In the genomic region with DNA sequence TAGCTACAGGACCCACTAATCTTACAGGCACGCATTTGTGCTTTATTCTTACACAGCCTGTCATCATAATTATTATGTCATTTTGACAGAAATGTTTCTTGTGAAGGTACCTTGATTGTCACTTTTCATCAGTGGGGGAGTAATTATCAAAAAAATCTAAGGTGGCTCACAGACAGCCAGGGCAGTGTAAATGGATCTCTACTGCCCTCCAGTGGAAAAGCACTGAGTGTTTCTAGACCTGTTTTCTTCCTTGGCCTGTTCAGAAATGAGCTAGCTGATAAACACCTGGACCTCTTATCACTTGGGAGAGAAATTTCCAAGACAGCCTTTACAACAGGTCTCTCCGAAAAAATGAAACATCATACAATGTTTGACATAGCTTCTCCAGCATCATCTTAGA, we compare ENCODE assay signal across 9 mouse cellular contexts. TPM values are rescaled to one million over a fixed set of nuclear protein-coding genes. Genes with fewer than 3 reads are reported as not detected.
DNase-seq lines count a peak whose midpoint lies in the region; ATAC-seq and TF ChIP-seq lines count a peak whose summit lies in the region.
"Had no signal": no experiment of that assay in that cellular context is flagged by ENCODE, and none has a peak within 500 bp of the region (broad histone marks: within the 10 kb centered on the region; RNA-seq: fewer than 3 reads in every experiment).

No protein-coding gene starts in this region.

- H3K27me3 ChIP-seq in forebrain, embryonic 10.5 days (ENCODE audit: poor library complexity, severe bottlenecking) = no peaks in the 10 kb centered on the region
- H3K27me3 ChIP-seq in forebrain, embryonic 15.5 days = no peaks in the 10 kb centered on the region
- H3K27me3 ChIP-seq in limb, embryonic 11.5 days (ENCODE audit: control insufficient read depth, insufficient read depth, low read length) = no peaks in the 10 kb centered on the region
- H3K27me3 ChIP-seq in limb, embryonic 10.5 days (ENCODE audit: low read depth, poor library complexity, severe bottlenecking) = no peaks in the 10 kb centered on the region
- no peaks in the 10 kb centered on the region for H3K27me3 ChIP-seq in limb, embryonic 14.5 days (ENCODE audit: control insufficient read depth, insufficient read depth, low read length)
- H3K27me3 ChIP-seq: lung, embryonic 15.5 days had no signal

- no peaks in the 10 kb centered on the region for H3K36me3 ChIP-seq in forebrain, embryonic 10.5 days (replicated peaks)
- no peaks in the 10 kb centered on the region for H3K36me3 ChIP-seq in forebrain, embryonic 15.5 days
- H3K36me3 ChIP-seq in limb, embryonic 11.5 days (ENCODE audit: control insufficient read depth, insufficient read depth, low read length) = no peaks in the 10 kb centered on the region
- H3K36me3 ChIP-seq in limb, embryonic 10.5 days = no peaks in the 10 kb centered on the region
- no peaks in the 10 kb centered on the region for H3K36me3 ChIP-seq in limb, embryonic 14.5 days (ENCODE audit: control insufficient read depth, insufficient read depth, low read length)
- H3K36me3 ChIP-seq: lung, embryonic 15.5 days had no signal

- 41% methylated on average over 2 of the region's 2 CpGs for WGBS in forebrain, embryonic 10.5 days
- 37% methylated on average over 2 of the region's 2 CpGs for WGBS in forebrain, embryonic 15.5 days
- 48% methylated on average over 2 of the region's 2 CpGs for WGBS in limb, embryonic 11.5 days
- 54% methylated on average over 2 of the region's 2 CpGs for WGBS in limb, embryonic 10.5 days
- WGBS in limb, embryonic 14.5 days = 53% methylated on average over 2 of the region's 2 CpGs

- DNase-seq in forebrain, embryonic 10.5 days (ENCODE audit: extremely low spot score, low spot score) = peak; percentile 37
- DNase-seq in limb, embryonic 11.5 days (ENCODE audit: low spot score) = peak; percentile 52
- DNase-seq in limb, embryonic 10.5 days (ENCODE audit: low spot score) = no peak
- DNase-seq in adipocyte (ENCODE audit: low spot score) = peak; percentile 45
- DNase-seq in limb, embryonic 14.5 days (ENCODE audit: low spot score) = peak; percentile 57
- no peak for DNase-seq in ovary, postnatal 10 days (ENCODE audit: low spot score)
- DNase-seq in adrenal gland, adult 8-10 months = no peak

- H3K4me3 ChIP-seq in forebrain, embryonic 10.5 days = no peak overlapping the region
- H3K4me3 ChIP-seq in forebrain, embryonic 15.5 days = no peak overlapping the region
- H3K4me3 ChIP-seq in limb, embryonic 11.5 days (ENCODE audit: low read depth, low read length) = no peak overlapping the region
- H3K4me3 ChIP-seq in limb, embryonic 10.5 days = no peak overlapping the region
- no peak overlapping the region for H3K4me3 ChIP-seq in limb, embryonic 14.5 days (replicated peaks; ENCODE audit: low read length)
- H3K4me3 ChIP-seq: lung, embryonic 15.5 days had no signal

- peaks cover 53% of the 10 kb centered on the region for H3K4me1 ChIP-seq in forebrain, embryonic 10.5 days
- peaks cover 34% of the 10 kb centered on the region for H3K4me1 ChIP-seq in forebrain, embryonic 15.5 days
- H3K4me1 ChIP-seq in limb, embryonic 11.5 days (ENCODE audit: control insufficient read depth, insufficient read depth, low read length) = peaks cover 7% of the 10 kb centered on the region
- H3K4me1 ChIP-seq in limb, embryonic 10.5 days = peaks cover 26% of the 10 kb centered on the region
- H3K4me1 ChIP-seq in limb, embryonic 14.5 days (ENCODE audit: control insufficient read depth, insufficient read depth, low read length) = peaks cover 6% of the 10 kb centered on the region

- no peak overlapping the region for H3K4me2 ChIP-seq in forebrain, embryonic 15.5 days (replicated peaks)
- H3K4me2 ChIP-seq in limb, embryonic 11.5 days (ENCODE audit: low read depth, severe bottlenecking) = no peak overlapping the region
- no peak overlapping the region for H3K4me2 ChIP-seq in limb, embryonic 14.5 days (replicated peaks; ENCODE audit: low read depth, low read length, severe bottlenecking)
- H3K4me2 ChIP-seq: lung, embryonic 15.5 days had no signal

- H3K27ac ChIP-seq in forebrain, embryonic 10.5 days = no peak overlapping the region
- H3K27ac ChIP-seq in forebrain, embryonic 15.5 days (replicated peaks) = no peak overlapping the region
- H3K27ac ChIP-seq in limb, embryonic 11.5 days (replicated peaks; ENCODE audit: low read depth, low read length) = no peak overlapping the region
- H3K27ac ChIP-seq in limb, embryonic 10.5 days = no peak overlapping the region
- H3K27ac ChIP-seq in limb, embryonic 14.5 days (replicated peaks; ENCODE audit: low read depth, low read length) = no peak overlapping the region
- H3K27ac ChIP-seq: lung, embryonic 15.5 days had no signal

- no peaks in the 10 kb centered on the region for H3K9me3 ChIP-seq in forebrain, embryonic 10.5 days
- H3K9me3 ChIP-seq in forebrain, embryonic 15.5 days = no peaks in the 10 kb centered on the region
- no peaks in the 10 kb centered on the region for H3K9me3 ChIP-seq in limb, embryonic 11.5 days (ENCODE audit: control insufficient read depth, low read length)
- H3K9me3 ChIP-seq in limb, embryonic 10.5 days (replicated peaks) = no peaks in the 10 kb centered on the region
- H3K9me3 ChIP-seq in limb, embryonic 14.5 days (ENCODE audit: control insufficient read depth, low read length) = no peaks in the 10 kb centered on the region
- H3K9me3 ChIP-seq: lung, embryonic 15.5 days had no signal

- TF ChIP-seq POLR2A in limb, embryonic 14.5 days (IDR thresholded peaks at IDR 0.05; ENCODE audit: borderline replicate concordance, extremely low read depth, insufficient read depth, insufficient read length) = no peak

- H3K9ac ChIP-seq in forebrain, embryonic 15.5 days (replicated peaks) = no peak overlapping the region
- H3K9ac ChIP-seq in limb, embryonic 11.5 days (ENCODE audit: low read length) = no peak overlapping the region
- no peak overlapping the region for H3K9ac ChIP-seq in limb, embryonic 14.5 days (ENCODE audit: low read depth, low read length, severe bottlenecking)
- H3K9ac ChIP-seq: lung, embryonic 15.5 days had no signal

- no peak for ATAC-seq in forebrain, embryonic 15.5 days (replicated peaks)
- no peak for ATAC-seq in limb, embryonic 11.5 days (ENCODE audit: insufficient number of reproducible peaks, low FRiP score, low TSS enrichment, low read depth)
- no peak for ATAC-seq in limb, embryonic 14.5 days (ENCODE audit: low FRiP score, low read depth)

RNA-seq across cellular contexts. Expression of a gene that starts 4.0 kb away (rescaled TPM):
- polyA plus RNA-seq in forebrain, embryonic 10.5 days (2016; fragmentation: Nextera tagmentation; extraction: Ambion mirVana) = 71.6 and 74.4 TPM in 2 replicates
- polyA plus RNA-seq in forebrain, embryonic 15.5 days (2015; fragmentation: Nextera tagmentation; extraction: Ambion mirVana) = 78.0 and 82.5 TPM in 2 replicates
- polyA plus RNA-seq in limb, embryonic 11.5 days (2014; fragmentation: Nextera tagmentation; extraction: Ambion mirVana) = 59.6 and 64.7 TPM in 2 replicates
- polyA plus RNA-seq in limb, embryonic 10.5 days (2016; fragmentation: Nextera tagmentation; extraction: Ambion mirVana) = 66.0 and 71.8 TPM in 2 replicates
- 62.9 and 68.7 TPM in 2 replicates for polyA plus RNA-seq in limb, embryonic 14.5 days (2012; rRNA removed)
- polyA plus RNA-seq in limb, embryonic 14.5 days (2014; fragmentation: Nextera tagmentation; extraction: Ambion mirVana) = 50.5 and 55.6 TPM in 2 replicates
- 10 to 100 TPM; 44.9 to 69.9 (median 57.6) TPM for total RNA-seq in adrenal gland, adult 8-10 months (2022)

RNA-seq across cellular contexts. Expression of a gene that starts 46.7 kb away (rescaled TPM):
- 29.9 and 30.4 TPM in 2 replicates for polyA plus RNA-seq in forebrain, embryonic 10.5 days (2016; fragmentation: Nextera tagmentation; extraction: Ambion mirVana)
- polyA plus RNA-seq in forebrain, embryonic 15.5 days (2015; fragmentation: Nextera tagmentation; extraction: Ambion mirVana) = 25.5 and 26.2 TPM in 2 replicates
- polyA plus RNA-seq in limb, embryonic 11.5 days (2014; fragmentation: Nextera tagmentation; extraction: Ambion mirVana) = 23.3 and 23.8 TPM in 2 replicates
- 30.3 and 33.0 TPM in 2 replicates for polyA plus RNA-seq in limb, embryonic 10.5 days (2016; fragmentation: Nextera tagmentation; extraction: Ambion mirVana)
- polyA plus RNA-seq in limb, embryonic 14.5 days (2012; rRNA removed) = 28.1 and 31.5 TPM in 2 replicates
- 30.2 and 32.4 TPM in 2 replicates for polyA plus RNA-seq in limb, embryonic 14.5 days (2014; fragmentation: Nextera tagmentation; extraction: Ambion mirVana)
- 10 to 100 TPM; 31.7 to 45.8 (median 42.3) TPM for total RNA-seq in adrenal gland, adult 8-10 months (2022)

RNA-seq across cellular contexts. Expression of a gene that starts 46.7 kb away (rescaled TPM):
- polyA plus RNA-seq in forebrain, embryonic 10.5 days (2016; fragmentation: Nextera tagmentation; extraction: Ambion mirVana) = 0.31 and 0.42 TPM in 2 replicates
- polyA plus RNA-seq in forebrain, embryonic 15.5 days (2015; fragmentation: Nextera tagmentation; extraction: Ambion mirVana) = 0.57 and 0.69 TPM in 2 replicates
- 0.35 and 0.68 TPM in 2 replicates for polyA plus RNA-seq in limb, embryonic 11.5 days (2014; fragmentation: Nextera tagmentation; extraction: Ambion mirVana)
- 0.34 and 0.43 TPM in 2 replicates for polyA plus RNA-seq in limb, embryonic 10.5 days (2016; fragmentation: Nextera tagmentation; extraction: Ambion mirVana)
- polyA plus RNA-seq in limb, embryonic 14.5 days (2012; rRNA removed) = 0.34 and 0.35 TPM in 2 replicates
- polyA plus RNA-seq in limb, embryonic 14.5 days (2014; fragmentation: Nextera tagmentation; extraction: Ambion mirVana) = 0.10 and 0.21 TPM in 2 replicates
- under 1 TPM; 0.09 to 0.43 (median 0.28) TPM for total RNA-seq in adrenal gland, adult 8-10 months (2022)

Comparison
In these comparisons a context has a peak if more than half of its experiments do, and no peak if none do; other contexts are left out.
1. DNase-seq: peak in forebrain, embryonic 10.5 days (single experiment), limb, embryonic 11.5 days (single experiment), adipocyte (single experiment) and limb, embryonic 14.5 days (single experiment); none in limb, embryonic 10.5 days (single experiment), ovary, postnatal 10 days (single experiment) and adrenal gland, adult 8-10 months (single experiment).